Mouse (Mus musculus): ENCODE measurements around the gene Il16. TPM values are rescaled to one million over a fixed set of nuclear protein-coding genes. Genes with fewer than 3 reads are reported as not detected.
A peak's percentile ranks its signal among the peaks of the same experiment; 100 is the strongest.

Gene Il16
- polyA plus RNA-seq, 1 experiment from 2014 or later: 2.0 TPM

GRCm38 (mm10) chr7:83745065-83745412 lies 487 bp downstream of the Il16 start:
- 70% methylated on average over 9 of the region's 9 CpGs for WGBS
- Histone ChIP-seq H3K27ac (peak overlapping the region; percentile 49; the same call in 1 of the 2 replicates), H3K27me3 (ENCODE audit: insufficient read depth, poor library complexity, severe bottlenecking) (0 out of 2 replicates have a peak, but pooled peaks cover 8% of the 10 kb centered on the region), H3K4me1 (peaks cover 25% of the 10 kb centered on the region), H3K4me3 (no peak overlapping the region), H3K36me3 (no peaks in the 10 kb centered on the region), H3K9me3 (no peaks in the 10 kb centered on the region)
- no peak for DNase-seq (ENCODE audit: low spot score)

- H3K4me1 ChIP-seq: peaks cover 33% of the 10 kb centered on the region
- no peaks in the 10 kb centered on the region for H3K9me3 ChIP-seq
- WGBS: 81% methylated on average over 4 of the region's 4 CpGs
- H3K27ac ChIP-seq: no peak overlapping the region
- no peaks in the 10 kb centered on the region for H3K36me3 ChIP-seq
- DNase-seq (ENCODE audit: low spot score): no peak
- H3K27me3 ChIP-seq (ENCODE audit: insufficient read depth, poor library complexity, severe bottlenecking): 0 out of 2 replicates have a peak, but pooled peaks cover 8% of the 10 kb centered on the region
- H3K4me3 ChIP-seq: no peak overlapping the region
Measured at GRCm38 (mm10) chr7:83744250-83744649, 1.3 kb downstream of the Il16 start.

- Histone ChIP-seq H3K27me3 (ENCODE audit: insufficient read depth, poor library complexity, severe bottlenecking) (0 out of 2 replicates have a peak, but pooled peaks cover 8% of the 10 kb centered on the region), H3K9me3 (no peaks in the 10 kb centered on the region), H3K4me3 (no peak overlapping the region), H3K36me3 (no peaks in the 10 kb centered on the region), H3K27ac (no peak overlapping the region), H3K4me1 (peaks cover 46% of the 10 kb centered on the region)
- WGBS: 51% methylated on average over 3 of the region's 3 CpGs
- no peak for DNase-seq (ENCODE audit: low spot score)
Measured at GRCm38 (mm10) chr7:83742690-83743089, 2.8 kb downstream of the Il16 start.

- Histone ChIP-seq H3K36me3 (no peaks in the 10 kb centered on the region), H3K27me3 (ENCODE audit: insufficient read depth, poor library complexity, severe bottlenecking) (0 out of 2 replicates have a peak, but pooled peaks cover 8% of the 10 kb centered on the region), H3K4me3 (no peak overlapping the region), H3K4me1 (peaks cover 46% of the 10 kb centered on the region), H3K27ac (no peak overlapping the region), H3K9me3 (no peaks in the 10 kb centered on the region)
- DNase-seq (ENCODE audit: low spot score): no peak
- 83% methylated on average over 2 of the region's 2 CpGs for WGBS
Measured at GRCm38 (mm10) chr7:83742026-83742425, 3.5 kb downstream of the Il16 start.

GRCm38 (mm10) chr7:83739680-83740310 lies 5.7 kb downstream of the Il16 start:
- Histone ChIP-seq H3K27me3 (ENCODE audit: insufficient read depth, poor library complexity, severe bottlenecking) (0 out of 2 replicates have a peak, but pooled peaks cover 8% of the 10 kb centered on the region), H3K4me1 (peaks cover 35% of the 10 kb centered on the region), H3K27ac (peak overlapping the region; percentile 76), H3K9me3 (no peaks in the 10 kb centered on the region), H3K36me3 (no peaks in the 10 kb centered on the region), H3K4me3 (0 out of 2 replicates have a peak overlapping the region, but pooled peaks have one; percentile 2)
- no peak for DNase-seq (ENCODE audit: low spot score)
- 37% methylated on average over 7 of the region's 7 CpGs for WGBS

GRCm38 (mm10) chr7:83738623-83739462 lies 6.7 kb downstream of the Il16 start:
- WGBS: 65% methylated on average over 10 of the region's 10 CpGs
- Histone ChIP-seq H3K4me1 (peaks cover 29% of the 10 kb centered on the region), H3K27me3 (ENCODE audit: insufficient read depth, poor library complexity, severe bottlenecking) (no peaks in the 10 kb centered on the region), H3K36me3 (no peaks in the 10 kb centered on the region), H3K4me3 (no peak overlapping the region), H3K9me3 (no peaks in the 10 kb centered on the region), H3K27ac (peak overlapping the region; percentile 76; the same call in 1 of the 2 replicates)
- DNase-seq (ENCODE audit: low spot score): no peak

GRCm38 (mm10) chr7:83737914-83738490 lies 7.5 kb downstream of the Il16 start:
- no peaks in the 10 kb centered on the region for H3K9me3 ChIP-seq
- H3K4me3 ChIP-seq: no peak overlapping the region
- H3K36me3 ChIP-seq: no peaks in the 10 kb centered on the region
- DNase-seq (ENCODE audit: low spot score): no peak
- no peaks in the 10 kb centered on the region for H3K27me3 ChIP-seq (ENCODE audit: insufficient read depth, poor library complexity, severe bottlenecking)
- peaks cover 29% of the 10 kb centered on the region for H3K4me1 ChIP-seq
- WGBS: 70% methylated on average over 6 of the region's 6 CpGs
- H3K27ac ChIP-seq: peak overlapping the region; percentile 76; the same call in 1 of the 2 replicates

- Histone ChIP-seq H3K27ac (no peak overlapping the region), H3K9me3 (no peaks in the 10 kb centered on the region), H3K27me3 (ENCODE audit: insufficient read depth, poor library complexity, severe bottlenecking) (no peaks in the 10 kb centered on the region), H3K4me3 (no peak overlapping the region), H3K36me3 (no peaks in the 10 kb centered on the region), H3K4me1 (peaks cover 29% of the 10 kb centered on the region)
- DNase-seq (ENCODE audit: low spot score): peak; percentile 52
- 88% methylated on average over 6 of the region's 6 CpGs for WGBS
Measured at GRCm38 (mm10) chr7:83736341-83737115, 9.0 kb downstream of the Il16 start.

GRCm38 (mm10) chr7:83735108-83735781 lies 10.3 kb downstream of the Il16 start:
- H3K27me3 ChIP-seq (ENCODE audit: insufficient read depth, poor library complexity, severe bottlenecking): no peaks in the 10 kb centered on the region
- no peaks in the 10 kb centered on the region for H3K36me3 ChIP-seq
- peak; percentile 70 for DNase-seq (ENCODE audit: low spot score)
- 89% methylated on average over 7 of the region's 7 CpGs for WGBS
- no peak overlapping the region for H3K4me3 ChIP-seq
- H3K9me3 ChIP-seq: no peaks in the 10 kb centered on the region
- H3K4me1 ChIP-seq: peaks cover 23% of the 10 kb centered on the region
- H3K27ac ChIP-seq: no peak overlapping the region

GRCm38 (mm10) chr7:83734671-83735082 lies 10.8 kb downstream of the Il16 start:
- no peaks in the 10 kb centered on the region for H3K36me3 ChIP-seq
- H3K4me1 ChIP-seq: peaks cover 17% of the 10 kb centered on the region
- no peak overlapping the region for H3K4me3 ChIP-seq
- WGBS: 70% methylated on average over 6 of the region's 6 CpGs
- no peaks in the 10 kb centered on the region for H3K27me3 ChIP-seq (ENCODE audit: insufficient read depth, poor library complexity, severe bottlenecking)
- H3K9me3 ChIP-seq: no peaks in the 10 kb centered on the region
- no peak overlapping the region for H3K27ac ChIP-seq
- DNase-seq (ENCODE audit: low spot score): peak; percentile 56

- Histone ChIP-seq H3K9me3 (no peaks in the 10 kb centered on the region), H3K27me3 (ENCODE audit: insufficient read depth, poor library complexity, severe bottlenecking) (no peaks in the 10 kb centered on the region), H3K27ac (no peak overlapping the region), H3K36me3 (no peaks in the 10 kb centered on the region), H3K4me3 (no peak overlapping the region), H3K4me1 (peaks cover 13% of the 10 kb centered on the region)
- DNase-seq (ENCODE audit: low spot score): peak; percentile 33
- 74% methylated on average over 3 of the region's 3 CpGs for WGBS
Measured at GRCm38 (mm10) chr7:83734246-83734645, 11.3 kb downstream of the Il16 start.

GRCm38 (mm10) chr7:83732781-83733180 lies 12.7 kb downstream of the Il16 start:
- H3K36me3 ChIP-seq: no peaks in the 10 kb centered on the region
- no peak overlapping the region for H3K4me3 ChIP-seq
- no peaks in the 10 kb centered on the region for H3K4me1 ChIP-seq
- H3K27ac ChIP-seq: no peak overlapping the region
- peak; percentile 57 for DNase-seq (ENCODE audit: low spot score)
- no peaks in the 10 kb centered on the region for H3K27me3 ChIP-seq (ENCODE audit: insufficient read depth, poor library complexity, severe bottlenecking)
- H3K9me3 ChIP-seq: no peaks in the 10 kb centered on the region
- 84% methylated on average over 3 of the region's 3 CpGs for WGBS

Data from heart, embryonic 10.5 days (tissue).